ENCODE assay signal across 7 mouse cellular contexts in the genomic region with DNA sequence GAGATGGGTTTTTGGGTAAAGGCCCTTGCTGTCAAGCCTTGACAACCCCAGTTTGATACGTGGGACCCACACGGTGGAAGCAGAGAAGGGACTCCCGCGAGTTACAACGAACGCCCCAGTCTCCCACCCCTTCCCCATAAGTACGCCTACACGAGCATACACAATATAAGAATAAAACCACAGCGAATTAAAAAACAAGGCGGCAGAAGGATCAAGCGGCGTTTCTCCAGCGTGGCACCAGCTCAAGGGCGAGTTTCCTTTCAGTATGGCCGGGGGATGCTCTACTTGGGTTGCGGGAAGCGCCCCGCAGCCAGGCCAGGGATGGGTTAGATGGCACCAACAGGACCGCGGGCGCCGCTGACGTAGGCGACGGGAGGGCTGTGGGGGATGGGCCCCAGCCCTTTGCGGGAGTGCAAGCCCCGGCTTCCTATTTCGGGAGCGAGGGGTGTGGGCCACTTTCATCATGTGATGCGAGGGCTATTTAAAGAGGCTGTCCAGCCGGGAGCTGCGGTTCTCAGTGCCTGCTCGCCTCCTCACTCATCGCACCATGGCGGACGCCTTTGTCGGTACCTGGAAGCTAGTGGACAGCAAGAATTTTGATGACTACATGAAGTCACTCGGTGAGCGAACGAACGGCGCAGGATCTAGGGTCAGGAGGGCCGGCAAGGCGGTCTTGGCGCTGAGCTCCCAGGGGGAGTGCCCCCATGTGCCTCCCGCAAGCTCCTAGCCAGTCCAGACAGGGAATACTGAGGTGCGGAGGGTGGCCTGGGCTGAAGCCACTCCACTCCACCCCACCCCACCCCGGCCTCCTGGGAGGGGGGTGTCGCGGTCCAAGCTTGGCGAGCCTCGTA. TPM values are rescaled to one million over a fixed set of nuclear protein-coding genes. Genes with fewer than 3 reads are reported as not detected.
DNase-seq lines count a peak whose midpoint lies in the region; ATAC-seq and TF ChIP-seq lines count a peak whose summit lies in the region.

Gene Fabp3 (plus strand): TSS at position 365 of the 851 bp plus-strand sequence.
Gene Gm10570 (minus strand): TSS at position 444 of the 851 bp plus-strand sequence.

- H3K4me2 ChIP-seq in intestine, embryonic 16.5 days (ENCODE audit: low read depth, low read length), result peak within 1 kb of the TSS; percentile 97
- H3K4me2 ChIP-seq in midbrain, embryonic 11.5 days, result peak within 1 kb of the TSS; percentile 91
- peak within 1 kb of the TSS; percentile 86 for H3K4me2 ChIP-seq in stomach, postnatal 0 days (replicated peaks; ENCODE audit: low read depth)

- H3K4me3 ChIP-seq in intestine, embryonic 16.5 days (ENCODE audit: low read length), result peak within 1 kb of the TSS; percentile 58
- H3K4me3 ChIP-seq in midbrain, embryonic 11.5 days (ENCODE audit: low read depth, low read length), result peak within 1 kb of the TSS; percentile 42
- peak within 1 kb of the TSS; percentile 49 for H3K4me3 ChIP-seq in stomach, postnatal 0 days (ENCODE audit: low read depth, low read length)

- no peaks in the 10 kb centered on the region for H3K9me3 ChIP-seq in intestine, embryonic 16.5 days (ENCODE audit: control insufficient read depth, low read length)
- no peaks in the 10 kb centered on the region for H3K9me3 ChIP-seq in midbrain, embryonic 11.5 days (ENCODE audit: control insufficient read depth, low read length)
- no peaks in the 10 kb centered on the region for H3K9me3 ChIP-seq in stomach, postnatal 0 days (ENCODE audit: control insufficient read depth, low read length)

- under 1% methylated on average over 52 of the region's 52 CpGs for WGBS in intestine, embryonic 16.5 days
- WGBS in midbrain, embryonic 11.5 days, result under 1% methylated on average over 52 of the region's 52 CpGs
- WGBS in stomach, postnatal 0 days, result 1% methylated on average over 52 of the region's 52 CpGs

- TF ChIP-seq CTCF in stomach, postnatal 0 days (IDR thresholded peaks at IDR 0.05; ENCODE audit: low read depth), result no peak

- peaks cover 5% of the 10 kb centered on the region for H3K4me1 ChIP-seq in intestine, embryonic 16.5 days (ENCODE audit: control insufficient read depth, insufficient read depth, low read length)
- H3K4me1 ChIP-seq in midbrain, embryonic 11.5 days (ENCODE audit: control insufficient read depth, insufficient read depth, low read length), result peaks cover 14% of the 10 kb centered on the region
- 0 out of 2 replicates have a peak, but pooled peaks cover 4% of the 10 kb centered on the region for H3K4me1 ChIP-seq in stomach, postnatal 0 days (replicated peaks; ENCODE audit: control insufficient read depth, insufficient read depth)

- H3K36me3 ChIP-seq in intestine, embryonic 16.5 days (ENCODE audit: control insufficient read depth, insufficient read depth, low read length), result no peaks in the 10 kb centered on the region
- H3K36me3 ChIP-seq in midbrain, embryonic 11.5 days (ENCODE audit: control insufficient read depth, insufficient read depth, low read length), result no peaks in the 10 kb centered on the region
- H3K36me3 ChIP-seq in stomach, postnatal 0 days (ENCODE audit: control insufficient read depth, insufficient read depth, low read length), result no peaks in the 10 kb centered on the region

- peaks cover 17% of the 10 kb centered on the region for H3K27me3 ChIP-seq in intestine, embryonic 16.5 days (replicated peaks; ENCODE audit: control insufficient read depth, insufficient read depth, low read length)
- peaks cover 38% of the 10 kb centered on the region for H3K27me3 ChIP-seq in midbrain, embryonic 11.5 days (ENCODE audit: control insufficient read depth, insufficient read depth, low read length)
- H3K27me3 ChIP-seq in stomach, postnatal 0 days (ENCODE audit: control insufficient read depth, insufficient read depth, low read length), result peaks cover 3% of the 10 kb centered on the region; the same call in 1 of the 2 replicates

- H3K27ac ChIP-seq in intestine, embryonic 16.5 days (ENCODE audit: low read length), result no peak within 1 kb of the TSS
- no peak within 1 kb of the TSS for H3K27ac ChIP-seq in midbrain, embryonic 11.5 days (ENCODE audit: low read depth, low read length)
- H3K27ac ChIP-seq in stomach, postnatal 0 days (replicated peaks), result 0 out of 2 replicates have a peak within 1 kb of the TSS, but pooled peaks have one; percentile 35

- intact Hi-C loops in gastrocnemius, postnatal 36 days (cut with DNase I), result no loop called here
- intact Hi-C loops in left cerebral cortex, postnatal 25 days (cut with DNase I), result no loop called here

- TF ChIP-seq EP300 in stomach, postnatal 0 days (optimal IDR thresholded peaks at IDR 0.05), result no peak

- H3K9ac ChIP-seq in intestine, embryonic 16.5 days (ENCODE audit: low read depth, low read length), result peak within 1 kb of the TSS; percentile 59
- H3K9ac ChIP-seq in midbrain, embryonic 11.5 days (ENCODE audit: low read length), result peak within 1 kb of the TSS; percentile 59
- H3K9ac ChIP-seq in stomach, postnatal 0 days (ENCODE audit: low read length), result no peak within 1 kb of the TSS

- ATAC-seq in cerebellum, adult (ENCODE audit: insufficient number of reproducible peaks, low FRiP score, low TSS enrichment), result peak; percentile 66; the same call in 1 of the 2 replicates
- peak; percentile 23 for ATAC-seq in intestine, embryonic 16.5 days
- ATAC-seq in midbrain, embryonic 11.5 days (ENCODE audit: low FRiP score), result peak; percentile 80
- peak; percentile 30 for ATAC-seq in stomach, postnatal 0 days (ENCODE audit: low FRiP score, low TSS enrichment)

- DNase-seq in embryo, embryonic 11 days, result peak; percentile 79
- DNase-seq in gastrocnemius, postnatal 36 days, result peak; percentile 45 to 47
- DNase-seq in left cerebral cortex, postnatal 25 days (ENCODE audit: low spot score in 2 of 2), result peak; percentile 82 to 90
- peak; percentile 97 for DNase-seq in midbrain, embryonic 11.5 days (ENCODE audit: low spot score, missing footprints)
- peak; percentile 48 for DNase-seq in stomach, postnatal 0 days (ENCODE audit: low spot score)

RNA-seq across cellular contexts. Expression of gene Fabp3, which starts in this region (rescaled TPM):
- total RNA-seq in gastrocnemius, postnatal 36 days (2021), result 100 to 1,000 TPM; 839 to 956 TPM
- polyA plus RNA-seq in intestine, embryonic 16.5 days (2015; fragmentation: Nextera tagmentation; extraction: Ambion mirVana), result 4.0 and 4.5 TPM in 2 replicates
- total RNA-seq in left cerebral cortex, postnatal 25 days (2021), result 100 to 1,000 TPM; 150 to 175 TPM
- 16.7 and 18.6 TPM in 2 replicates for polyA plus RNA-seq in midbrain, embryonic 11.5 days (2014; fragmentation: Nextera tagmentation; extraction: Ambion mirVana)
- 74.2 and 83.8 TPM in 2 replicates for polyA plus RNA-seq in stomach, postnatal 0 days (2015; fragmentation: Nextera tagmentation; extraction: Ambion mirVana)

RNA-seq across cellular contexts. Expression of gene Gm10570, which starts in this region (rescaled TPM):
- under 1 TPM in 1 of 2 experiments, not detected in 1; 0.77 TPM for total RNA-seq in gastrocnemius, postnatal 36 days (2021)
- not detected in 2 replicates for polyA plus RNA-seq in intestine, embryonic 16.5 days (2015; fragmentation: Nextera tagmentation; extraction: Ambion mirVana)
- total RNA-seq in left cerebral cortex, postnatal 25 days (2021), result 1 to 10 TPM in 1 of 2 experiments, under 1 TPM in 1; 0.80 to 1.7 TPM
- polyA plus RNA-seq in midbrain, embryonic 11.5 days (2014; fragmentation: Nextera tagmentation; extraction: Ambion mirVana), result not detected in 2 replicates
- not detected in 2 replicates for polyA plus RNA-seq in stomach, postnatal 0 days (2015; fragmentation: Nextera tagmentation; extraction: Ambion mirVana)

Comparison
In these comparisons a context has a peak if more than half of its experiments do, and no peak if none do; other contexts are left out.
1. RNA of gene Fabp3 (total RNA-seq): 839 to 956 TPM in gastrocnemius, postnatal 36 days; 150 to 175 TPM in left cerebral cortex, postnatal 25 days; every median in the first group is over 4 times any median in the second.
2. ATAC-seq: peak in every context shown above with its lines; median percentile 80 in midbrain, embryonic 11.5 days; 66 in cerebellum, adult; 30 in stomach, postnatal 0 days; 23 in intestine, embryonic 16.5 days.
3. DNase-seq: peak in every context shown above with its lines; median percentile 97 in midbrain, embryonic 11.5 days; 86 in left cerebral cortex, postnatal 25 days; 79 in embryo, embryonic 11 days; 48 in stomach, postnatal 0 days; 46 in gastrocnemius, postnatal 36 days.
4. Peak in every context shown above with its lines, with median percentiles within 50 percentile points of each other: H3K4me2 ChIP-seq and H3K4me3 ChIP-seq.